Mouse (Mus musculus) neutrophil, adult 59 days (primary cell): ENCODE measurements around the gene Slitrk1. TPM values are rescaled to one million over a fixed set of nuclear protein-coding genes. Genes with fewer than 3 reads are reported as not detected.

Experiments
- total RNA-seq, 2 experiments: library from RNA; stranded (reverse); gene quantifications; 1 replicate in 1 of 2; 2 replicates in 1 of 2; pipeline ENCODE4 v1.2.4; 2023

Slitrk1 gene
- not detected for total RNA-seq

DNA sequence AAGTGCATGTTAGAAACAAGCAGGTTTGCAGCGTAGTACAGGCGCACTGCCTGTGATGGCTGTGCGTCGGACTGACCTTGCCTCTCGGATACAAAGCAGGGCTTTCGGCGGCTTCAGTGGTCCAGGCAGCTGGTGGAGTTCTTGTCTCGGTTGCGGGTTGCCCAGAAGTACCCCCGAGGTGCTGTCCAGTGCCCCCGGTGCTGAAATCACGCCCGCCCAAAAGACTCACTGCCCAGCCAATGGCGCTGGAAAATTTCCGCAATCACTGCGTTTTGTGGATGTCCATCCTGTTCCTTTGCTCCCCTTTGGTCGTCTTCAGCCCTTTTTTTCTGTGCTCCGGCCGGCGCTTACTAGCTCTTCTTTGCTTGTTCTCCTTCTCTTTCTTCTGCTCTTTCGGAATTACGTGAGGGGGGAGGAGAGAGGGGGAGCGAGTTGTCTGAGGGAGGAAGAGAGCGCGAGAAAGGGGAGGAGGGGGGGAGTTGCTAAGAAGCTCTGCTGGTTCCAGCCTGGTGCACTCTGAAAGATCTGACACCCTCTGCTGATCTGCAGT is at the start of gene Slitrk1:
Slitrk1 (minus strand) TSS at position 445 of the 550 bp plus-strand sequence.

